Mouse (Mus musculus): ENCODE results near the gene Ddr1.

The Ddr1 gene

DNA sequence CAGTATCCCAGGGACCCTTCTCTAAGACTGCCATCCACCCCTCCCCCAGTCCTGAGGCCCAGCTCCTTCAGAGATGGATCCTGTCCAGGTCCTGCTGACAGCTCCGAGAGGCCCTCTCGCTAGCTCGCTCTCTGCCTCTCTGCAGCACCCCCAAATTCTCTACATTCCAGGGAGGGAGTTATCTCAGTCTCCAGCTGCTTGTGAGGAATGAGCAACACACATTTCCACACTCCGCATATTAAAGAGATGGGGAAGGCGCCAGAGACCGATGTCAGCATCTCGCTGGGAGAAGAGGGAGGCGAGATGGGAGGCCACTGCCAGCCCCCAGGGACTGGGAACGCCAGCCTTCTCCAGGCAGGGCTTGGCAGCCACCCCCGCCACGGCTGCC lies 15.9 kb upstream of the Ddr1 start:
- DNase-seq (ENCODE audit: low spot score): no peak

DNA sequence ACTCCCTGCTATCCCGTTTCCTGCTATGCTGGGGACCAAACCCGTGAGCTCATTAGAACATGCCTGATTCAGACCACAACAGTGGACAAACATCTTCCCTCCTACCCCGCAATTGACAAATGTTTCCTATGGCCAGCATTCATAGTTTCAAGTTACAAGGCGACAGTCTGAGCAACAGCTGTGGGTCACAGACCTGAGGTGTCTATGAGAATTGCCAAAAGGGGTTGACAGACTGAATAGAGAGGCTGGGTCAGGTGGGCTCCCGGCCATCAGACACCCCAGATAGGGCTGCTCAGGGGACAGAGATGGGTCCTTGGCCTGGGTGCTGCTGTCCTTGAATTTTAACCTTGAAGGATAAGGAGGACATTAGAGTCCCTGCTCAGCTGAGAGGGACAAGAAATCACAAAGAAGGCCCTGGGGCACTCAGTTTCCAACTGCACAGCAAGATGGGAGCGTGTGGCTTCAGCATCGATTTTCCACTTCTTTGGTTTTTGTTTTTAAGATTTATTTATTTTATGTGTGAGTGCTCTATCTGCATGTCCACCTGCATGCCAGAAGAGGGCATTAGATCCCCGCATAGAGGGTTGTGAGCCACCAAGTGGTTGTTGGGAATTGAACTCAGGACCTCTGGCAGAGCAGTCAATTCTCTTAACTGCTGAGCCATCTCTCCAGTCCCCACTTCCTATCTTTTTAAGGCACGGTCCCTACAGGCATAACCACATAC lies 15.4 kb upstream of the Ddr1 start:
- DNase-seq (ENCODE audit: low spot score): no peak

DNA sequence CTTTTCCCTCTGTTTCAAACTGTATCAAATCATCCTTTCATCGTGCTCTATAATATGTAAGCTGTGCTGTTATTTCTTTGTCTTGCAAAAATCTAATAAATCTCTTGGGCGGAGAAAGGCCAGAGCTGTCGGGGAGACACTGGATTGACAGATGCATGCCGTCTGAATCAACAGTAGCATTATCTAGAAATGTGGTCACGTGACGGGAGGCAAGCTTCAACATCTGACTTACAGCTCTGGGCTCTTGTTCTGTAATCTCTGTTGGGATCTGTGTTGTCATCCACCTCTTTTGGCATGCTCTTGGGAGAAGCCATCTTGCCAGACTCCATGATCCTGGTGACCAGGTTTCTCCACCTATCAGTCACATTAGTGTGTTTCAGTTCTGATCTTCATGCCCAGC lies 12.7 kb upstream of the Ddr1 start:
- no peak for DNase-seq (ENCODE audit: low spot score)

DNA sequence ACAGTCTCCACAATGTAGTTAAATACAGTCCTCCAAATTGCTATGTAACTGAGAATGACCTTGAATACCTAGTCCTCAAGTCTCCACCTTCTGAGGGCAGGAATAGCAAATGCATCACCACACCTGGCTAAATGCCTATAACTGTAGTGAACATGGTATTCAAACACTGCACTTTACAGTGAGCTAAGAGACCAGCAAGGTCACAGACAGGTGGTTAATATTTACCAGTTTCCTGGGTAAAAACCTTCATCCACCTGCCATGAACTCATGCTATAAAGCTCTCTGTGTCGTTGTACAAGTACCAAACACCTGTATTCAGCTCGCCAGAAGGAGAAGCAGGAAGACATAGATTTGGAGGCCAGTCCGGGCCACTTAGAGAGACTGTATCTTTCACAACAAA lies 11.7 kb upstream of the Ddr1 start:
- no peak for DNase-seq (ENCODE audit: low spot score)

DNA sequence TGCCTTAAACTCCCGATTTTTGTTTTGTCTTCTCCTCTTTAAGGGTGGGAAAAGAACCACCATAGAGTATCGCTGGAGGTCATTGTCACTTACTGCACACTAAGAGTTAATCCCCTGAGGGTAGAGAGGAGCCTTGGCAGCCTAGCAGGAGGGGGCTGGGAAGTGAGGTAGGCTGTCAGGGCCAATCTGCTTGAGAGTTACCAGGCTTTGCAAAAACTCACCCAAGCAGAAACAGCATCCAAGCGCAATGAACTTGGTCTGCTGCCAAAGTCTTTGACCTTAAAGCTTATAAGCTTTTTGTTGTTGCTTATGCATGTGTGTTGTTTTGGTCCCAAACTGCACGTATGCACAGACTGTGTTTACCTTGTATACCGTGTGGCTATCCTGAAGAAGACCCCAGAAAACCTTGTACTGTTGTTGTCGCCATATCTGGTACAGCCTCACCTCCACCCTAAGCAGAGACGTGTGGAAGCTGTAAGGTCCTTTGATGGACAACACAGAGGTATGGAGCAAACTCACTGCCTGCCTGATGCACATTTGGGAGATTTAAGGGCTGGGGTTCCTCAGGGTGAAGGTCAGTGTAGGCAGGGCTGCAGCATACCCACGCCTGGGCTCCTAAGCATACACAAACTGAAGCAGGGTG lies 6.4 kb upstream of the Ddr1 start:
- DNase-seq (ENCODE audit: low spot score): no peak

DNA sequence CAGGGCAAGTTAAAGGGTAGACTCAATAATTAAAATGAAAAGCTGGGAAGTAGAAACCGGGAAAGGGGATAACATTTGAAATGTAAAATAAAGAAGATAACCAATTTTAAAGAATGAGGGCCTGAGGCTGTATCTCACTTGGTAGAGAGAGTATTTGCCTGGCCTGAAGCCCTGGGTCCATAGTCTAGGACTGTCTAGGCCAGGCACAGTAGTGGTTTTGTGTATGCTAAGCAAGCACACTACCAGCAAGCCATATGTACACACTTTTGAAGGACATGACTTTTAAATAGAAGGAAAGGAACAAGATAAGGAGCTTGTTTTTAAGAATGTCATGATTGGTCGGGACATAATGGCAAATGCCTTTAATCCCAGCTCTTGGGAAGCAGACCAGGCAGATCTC lies 4.2 kb upstream of the Ddr1 start:
- no peak for DNase-seq (ENCODE audit: low spot score)

DNA sequence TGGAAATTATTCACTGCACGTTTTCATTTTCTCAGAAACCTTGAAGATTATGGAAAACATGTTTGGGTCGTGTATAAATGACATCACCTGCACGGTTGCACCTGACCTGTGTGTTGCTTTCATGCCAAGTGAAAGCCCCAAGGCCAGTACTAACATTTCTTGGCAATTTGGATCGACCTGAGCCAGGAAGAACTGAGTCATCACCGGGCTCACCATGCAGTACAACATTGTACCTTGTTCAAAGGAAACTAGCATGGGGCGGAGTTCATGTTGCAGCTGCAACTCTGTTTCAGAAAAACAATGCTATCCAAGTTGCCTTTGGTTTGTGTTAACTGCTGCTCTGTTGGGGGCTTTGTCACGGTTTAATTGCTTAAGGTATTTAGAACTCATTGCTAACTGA lies 3.5 kb upstream of the Ddr1 start:
- peak; percentile 48 for DNase-seq (ENCODE audit: low spot score)

DNA sequence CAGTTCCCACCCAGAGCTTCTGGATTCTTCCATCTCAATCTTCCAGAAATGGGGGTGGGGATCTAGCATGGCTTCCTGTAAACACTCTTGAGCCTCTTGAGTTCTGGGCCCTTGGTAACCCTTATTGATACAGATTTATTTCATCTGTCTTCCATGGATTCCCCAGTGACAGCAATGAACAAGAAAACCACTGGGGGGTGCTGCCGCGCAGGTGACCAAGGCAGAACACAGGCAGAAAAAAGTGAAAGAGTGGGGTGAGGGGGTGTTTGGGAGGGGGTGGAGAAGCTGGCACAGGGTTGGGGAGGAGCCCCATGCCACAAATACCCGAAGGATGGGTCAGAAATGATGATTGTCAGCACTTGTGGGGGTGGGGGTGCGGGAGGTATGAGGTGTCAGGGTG lies 1.4 kb upstream of the Ddr1 start:
- peak; percentile 52 for DNase-seq (ENCODE audit: low spot score)

DNA sequence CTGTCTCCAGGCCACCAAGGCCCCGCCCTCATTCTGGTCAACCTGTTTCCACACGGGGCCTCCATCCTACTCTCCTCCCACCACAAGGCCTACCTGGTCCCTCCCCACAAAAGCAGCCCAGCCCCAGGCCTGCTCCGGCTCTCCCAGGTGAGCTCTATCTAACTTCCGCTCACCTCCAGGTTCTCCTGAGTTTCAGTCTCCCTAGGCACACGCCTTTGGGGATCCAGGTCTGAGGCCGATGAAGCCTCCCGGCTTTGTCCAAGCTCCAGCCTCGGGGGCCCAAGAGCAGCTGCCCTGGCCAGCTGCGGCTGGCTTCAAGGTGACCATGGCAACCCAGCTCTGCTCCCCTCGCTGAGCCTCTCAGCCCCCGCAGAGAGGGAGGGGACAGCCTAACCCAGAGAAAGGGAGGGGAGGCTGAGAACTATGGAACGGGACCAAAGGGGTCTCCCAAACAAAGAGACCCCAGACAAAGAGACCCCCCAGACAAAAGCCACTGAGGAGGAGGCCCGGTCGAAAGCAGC lies 610 bp downstream of the Ddr1 start:
- no peak for DNase-seq (ENCODE audit: low spot score)

DNA sequence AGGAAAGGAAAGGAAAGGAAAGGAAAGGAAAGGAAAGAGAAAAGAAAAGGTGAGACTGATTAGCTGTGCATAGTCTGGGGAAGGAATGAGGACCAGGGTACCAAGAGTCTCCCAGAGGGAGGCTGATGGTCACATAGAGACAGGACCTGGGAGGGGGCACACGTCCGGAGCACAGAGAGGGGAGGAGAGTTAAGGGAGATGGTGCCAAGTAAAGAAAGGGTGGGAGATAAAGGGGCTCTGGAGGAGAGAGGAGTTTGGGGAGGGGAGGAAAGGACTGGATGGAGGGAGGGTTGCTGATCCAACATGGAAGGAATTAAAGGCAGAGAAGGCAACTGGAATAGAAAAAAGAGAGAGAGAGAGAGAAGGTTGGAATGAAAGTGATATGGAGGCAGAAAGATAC lies 1.4 kb downstream of the Ddr1 start:
- no peak for DNase-seq (ENCODE audit: low spot score)

DNA sequence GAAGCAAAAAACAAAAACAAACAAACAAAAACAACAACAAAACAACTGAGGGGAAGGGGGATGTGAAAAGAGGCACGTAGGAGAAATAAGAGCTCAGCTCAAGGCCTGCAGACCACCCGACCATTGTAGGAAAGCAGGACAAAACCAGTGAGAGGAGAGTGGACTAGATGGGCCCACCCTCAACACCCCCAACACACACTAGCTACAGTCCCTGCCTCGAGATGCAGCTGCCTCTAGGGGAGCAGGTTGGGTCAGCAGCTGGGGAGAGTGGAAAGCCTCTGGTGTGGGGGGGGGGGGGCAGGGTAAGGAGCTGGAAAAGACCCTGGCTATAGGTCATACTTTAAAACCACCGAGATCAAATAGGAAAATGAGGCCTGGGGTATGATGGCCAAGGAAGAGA lies 1.8 kb downstream of the Ddr1 start:
- DNase-seq (ENCODE audit: low spot score): no peak

DNA sequence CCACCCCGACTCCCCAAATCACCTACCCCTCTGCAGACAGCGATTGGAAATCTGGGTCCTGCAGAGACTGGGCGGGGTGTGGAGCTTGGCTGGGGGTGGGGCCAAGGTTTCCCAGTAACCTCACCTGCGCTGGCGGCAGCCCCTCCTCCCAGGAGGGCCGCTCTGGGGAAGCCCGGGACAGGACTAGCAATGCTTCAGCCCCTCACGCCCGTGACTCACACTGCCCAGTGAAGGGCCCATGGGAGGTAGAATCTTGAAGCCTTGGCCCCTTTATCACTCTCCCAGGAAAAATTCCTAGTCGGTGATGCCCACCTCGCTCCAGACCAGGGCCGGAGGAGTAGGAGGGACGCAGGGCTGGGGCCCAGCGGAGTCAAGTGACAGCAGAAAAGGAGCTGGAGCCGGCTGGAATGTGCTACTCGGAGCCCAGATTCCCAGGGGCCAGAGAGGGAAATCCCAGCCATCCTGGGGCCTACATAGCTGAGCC lies 2.4 kb downstream of the Ddr1 start:
- DNase-seq (ENCODE audit: low spot score): no peak

DNA sequence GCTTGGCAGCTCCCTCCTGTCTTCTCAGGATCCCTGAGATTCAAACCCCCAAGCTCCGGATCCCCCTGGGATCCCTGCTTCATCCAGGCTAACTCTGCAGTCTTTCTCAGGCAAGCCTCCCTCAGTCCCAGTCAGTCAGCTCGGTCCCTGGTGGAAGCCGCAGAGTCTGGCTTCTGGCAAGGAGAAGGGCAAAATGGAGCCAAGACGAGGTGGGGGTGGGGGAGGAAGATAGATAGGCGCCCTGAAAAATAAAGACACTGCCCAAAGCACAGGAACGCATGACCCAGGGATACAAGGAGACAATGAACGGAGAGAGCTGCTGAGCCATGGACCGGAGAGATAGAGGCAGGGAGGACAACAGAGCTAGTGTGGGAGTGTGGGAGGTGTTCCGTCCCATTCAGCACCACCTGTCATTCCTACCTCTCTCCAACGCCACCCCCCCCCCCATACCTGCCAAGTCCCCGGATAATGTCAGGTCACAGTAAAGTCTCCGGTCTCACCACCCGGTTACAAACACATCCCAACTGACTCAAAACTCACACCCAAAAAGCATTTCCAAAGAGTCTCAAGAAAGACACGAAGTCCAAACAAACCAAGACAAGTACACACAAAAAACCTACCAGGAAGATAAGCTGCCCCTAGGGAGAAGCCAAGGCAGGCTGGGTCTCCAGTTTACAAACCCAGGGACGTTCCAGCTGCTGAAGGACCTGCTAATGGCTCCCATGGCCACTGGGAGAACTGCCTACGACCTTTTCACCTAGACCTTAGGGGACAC lies 3.0 kb downstream of the Ddr1 start:
- DNase-seq (ENCODE audit: low spot score): no peak

DNA sequence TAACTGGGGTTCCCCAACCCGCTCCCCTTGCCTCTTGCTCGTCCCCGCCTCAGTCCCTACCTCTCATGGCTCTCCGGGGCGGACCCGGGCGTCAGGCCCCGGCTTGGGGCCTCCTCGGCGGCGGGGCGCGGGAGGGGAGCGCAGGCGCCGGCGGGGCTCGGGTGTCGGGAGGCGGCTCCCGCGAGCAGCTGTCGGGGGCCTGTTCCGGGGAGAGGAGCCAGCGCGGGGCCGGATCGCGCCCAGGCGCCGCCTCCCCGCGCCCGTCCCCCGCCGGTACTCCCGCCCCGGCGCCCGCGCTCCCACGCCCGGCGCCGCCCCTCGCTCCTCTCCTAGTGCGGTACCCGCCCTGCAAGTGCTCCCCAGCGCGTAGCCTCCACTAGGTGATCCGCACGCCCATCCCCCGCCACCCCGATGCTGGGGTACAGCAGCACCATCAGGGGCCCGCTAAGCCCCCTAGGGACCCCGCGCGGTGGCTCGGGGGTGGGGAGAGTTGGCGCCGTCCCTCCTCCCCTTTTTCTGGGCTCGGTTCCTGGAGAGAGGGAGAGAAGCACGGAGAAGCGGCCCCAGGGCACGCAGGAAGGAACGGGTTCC lies 4.0 kb downstream of the Ddr1 start:
- DNase-seq (ENCODE audit: low spot score): peak; percentile 58

DNA sequence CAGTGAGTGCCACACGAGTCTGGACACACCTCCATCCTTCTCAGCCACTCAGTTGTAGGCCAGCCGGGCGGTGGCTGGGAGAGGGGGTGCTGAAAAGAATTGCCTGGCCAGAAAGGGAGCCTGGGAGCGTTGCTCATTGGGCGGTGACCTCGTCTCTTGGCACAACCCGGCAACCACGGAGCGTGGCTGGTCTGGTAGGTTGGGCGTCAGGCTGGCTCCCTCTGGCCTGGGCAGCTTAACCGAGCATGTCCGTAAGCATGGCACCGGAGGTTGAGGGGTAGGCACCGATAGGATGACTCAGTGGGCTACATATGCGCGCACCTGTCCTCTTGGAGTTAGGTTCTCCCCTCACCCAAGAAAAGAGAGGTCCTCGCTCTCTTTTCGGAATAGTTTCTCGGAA lies 4.5 kb downstream of the Ddr1 start:
- peak; percentile 18 for DNase-seq (ENCODE audit: low spot score)

DNA sequence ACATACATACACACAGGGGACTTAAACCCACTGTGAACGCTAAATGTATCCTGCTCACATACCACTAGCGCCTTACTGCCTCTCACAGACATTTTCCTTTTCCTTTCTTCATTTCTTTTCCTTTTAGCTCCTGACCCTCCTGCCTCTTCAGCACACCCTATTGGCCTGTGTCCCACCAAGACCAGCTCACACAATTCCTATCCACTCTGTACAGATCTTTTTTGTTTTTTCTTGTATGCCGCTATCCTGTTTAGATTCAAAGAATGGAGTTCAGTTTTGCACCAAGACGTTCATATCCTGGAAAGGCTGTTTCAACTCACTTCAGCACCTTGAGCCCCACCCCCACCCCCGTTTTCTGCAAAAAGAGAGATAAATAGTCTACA lies 5.9 kb downstream of the Ddr1 start:
- no peak for DNase-seq (ENCODE audit: low spot score)

DNA sequence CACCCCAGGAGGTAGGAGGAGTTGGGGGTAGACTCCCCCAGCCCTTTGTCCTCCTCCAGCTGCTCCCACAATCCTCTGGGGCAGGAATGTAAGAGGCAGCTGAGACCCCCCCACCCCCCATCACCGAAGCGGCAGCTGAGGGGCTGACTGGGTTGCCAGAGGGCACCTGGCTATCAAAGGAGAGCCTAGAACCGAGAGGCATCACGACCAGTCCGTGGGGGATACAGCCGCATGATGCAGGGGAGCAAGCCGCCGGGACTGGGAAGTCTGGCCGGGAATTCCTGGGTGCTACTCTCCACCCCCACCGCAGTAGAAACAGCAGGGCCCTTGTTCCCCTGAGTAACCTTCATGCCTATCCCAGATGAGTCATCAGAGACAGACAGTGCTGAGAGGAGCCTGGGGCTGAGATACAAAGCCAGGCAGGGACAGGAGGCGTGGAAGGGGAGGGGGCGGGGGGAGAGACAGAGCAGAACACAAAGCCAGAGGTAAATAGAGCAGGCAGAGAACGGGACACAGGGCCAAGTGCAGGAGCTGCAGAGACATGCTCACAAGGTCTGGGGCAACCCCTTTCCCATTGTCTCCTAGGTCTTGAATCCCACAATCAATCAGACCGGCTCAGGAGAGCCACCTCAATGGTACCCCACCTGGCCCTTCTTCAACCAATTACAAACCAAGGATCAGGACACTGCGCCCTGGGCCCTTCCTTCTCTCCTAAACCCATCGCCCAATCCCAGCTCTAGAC lies 6.5 kb downstream of the Ddr1 start:
- DNase-seq (ENCODE audit: low spot score): no peak

DNA sequence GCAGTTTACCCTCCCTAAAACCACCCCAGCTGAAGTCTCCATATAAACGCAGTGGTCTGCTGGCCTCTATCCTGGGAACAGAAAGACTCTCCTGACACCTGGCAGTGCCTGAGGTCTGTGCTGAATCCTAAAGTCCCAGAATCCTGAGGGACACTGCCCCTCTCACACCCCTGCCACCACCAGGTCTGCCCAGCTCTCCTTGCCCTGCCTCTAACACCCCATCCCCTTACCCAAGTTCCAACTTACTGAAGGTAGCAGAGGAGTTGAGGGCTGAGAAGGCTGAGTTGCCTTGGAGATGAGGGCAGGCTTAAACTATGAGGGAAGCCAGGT lies 7.0 kb downstream of the Ddr1 start:
- no peak for DNase-seq (ENCODE audit: low spot score)

DNA sequence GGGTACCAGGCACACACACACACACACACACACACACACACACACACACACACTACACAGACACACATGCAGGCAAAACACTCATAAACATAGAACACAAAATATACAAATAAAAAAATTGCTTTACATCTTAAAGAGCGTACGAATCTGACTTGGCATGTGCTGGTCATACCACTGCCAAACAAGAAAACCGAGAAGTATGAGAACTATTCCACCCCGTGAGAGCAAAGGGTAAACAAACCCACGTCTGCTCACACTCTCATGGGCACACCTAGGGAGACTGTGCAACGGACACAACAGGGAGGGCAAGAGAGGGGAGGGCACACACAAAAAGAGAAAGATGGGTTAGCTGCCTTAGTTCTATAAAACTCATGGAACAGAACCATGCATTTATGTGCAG lies 7.7 kb downstream of the Ddr1 start:
- DNase-seq (ENCODE audit: low spot score): no peak

DNA sequence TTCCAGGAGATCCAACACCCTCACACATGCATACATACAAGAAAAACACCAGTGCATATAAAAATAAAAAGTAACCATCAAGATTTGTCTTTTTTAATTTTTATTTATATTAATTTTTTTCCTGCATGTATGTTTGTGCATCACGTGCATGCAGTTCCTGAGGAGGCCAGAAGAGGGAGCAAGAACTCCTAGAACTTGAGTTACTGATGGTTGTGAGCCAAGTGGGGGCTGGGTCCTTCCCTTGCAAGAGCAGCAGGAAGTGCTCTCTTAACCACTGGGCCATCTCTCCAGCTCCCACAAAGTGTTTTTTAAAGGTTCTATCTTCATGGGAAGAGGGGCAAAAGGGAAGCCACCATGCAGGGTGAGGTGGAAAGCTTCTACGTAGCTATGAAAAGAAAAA lies 9.1 kb downstream of the Ddr1 start:
- peak; percentile 67 for DNase-seq (ENCODE audit: low spot score)

DNA sequence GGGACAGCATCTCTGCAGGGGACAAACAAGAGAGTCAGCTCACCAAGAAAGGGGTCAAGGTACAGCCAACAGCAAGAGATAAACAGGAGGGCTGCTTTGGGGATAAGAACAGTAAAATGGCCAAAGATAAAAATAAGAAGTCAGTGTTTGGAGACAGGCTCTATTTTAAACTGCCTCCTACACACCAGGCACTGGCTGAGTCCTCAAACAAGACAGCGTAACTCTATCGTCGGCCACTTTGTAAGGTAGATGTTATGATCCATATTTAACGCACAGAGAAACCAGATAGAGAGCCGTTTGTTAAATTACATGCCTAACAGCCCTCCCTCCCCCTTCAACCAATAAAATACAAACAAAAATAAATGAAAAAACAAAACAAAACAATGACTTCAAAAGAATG lies 10.5 kb downstream of the Ddr1 start:
- DNase-seq (ENCODE audit: low spot score): no peak

DNA sequence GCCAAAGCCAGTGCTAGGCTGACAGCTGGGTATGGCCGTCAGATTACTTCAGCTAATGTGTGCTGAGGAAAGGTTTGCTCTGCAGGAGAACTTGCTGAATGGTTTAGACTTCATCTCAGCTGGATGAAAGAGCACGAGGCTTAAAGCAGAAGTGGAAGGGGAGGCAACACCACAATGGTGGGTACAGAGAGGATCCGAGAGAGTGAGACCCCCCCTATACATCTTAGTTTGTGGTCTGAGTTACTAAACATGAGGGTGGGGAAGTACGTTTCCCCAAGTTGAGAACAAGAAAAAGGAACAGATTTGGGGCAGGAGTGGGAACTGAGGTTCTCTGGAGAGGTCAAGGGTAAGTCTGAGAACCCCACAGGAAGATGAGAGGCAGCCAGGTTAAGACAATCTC lies 12.1 kb downstream of the Ddr1 start:
- no peak for DNase-seq (ENCODE audit: low spot score)
